Mouse (Mus musculus) MEL-GATA-1-ER (cell line): Measurements from ENCODE around the gene Hat1.

Experiments
- DNase-seq: peaks from one replicate; pipeline ENCODE4 v3.0.0-alpha.2; 2012; ENCODE audit warnings: low read depth; ENCODE audit errors: extremely low read depth

Hat1 gene

GRCm38 (mm10) chr2:71462553-71462952 is 73.8 kb downstream of the Hat1 start:
- no peak for DNase-seq

GRCm38 (mm10) chr2:71466103-71466502 is 77.3 kb downstream of the Hat1 start:
- DNase-seq = no peak

- DNase-seq = no peak
These were observed 78.2 kb downstream of the Hat1 start for GRCm38 (mm10) chr2:71466861-71467450.

- no peak for DNase-seq
These were observed 82.3 kb downstream of the Hat1 start for GRCm38 (mm10) chr2:71471094-71471493.

- DNase-seq = no peak
These were observed 85.1 kb downstream of the Hat1 start for GRCm38 (mm10) chr2:71473830-71474229.

GRCm38 (mm10) chr2:71474345-71474744 is 85.6 kb downstream of the Hat1 start:
- DNase-seq = no peak

- DNase-seq = no peak
These were observed 86.6 kb downstream of the Hat1 start for GRCm38 (mm10) chr2:71475311-71475710.

- no peak for DNase-seq
These were observed 87.0 kb downstream of the Hat1 start for GRCm38 (mm10) chr2:71475760-71476159.

GRCm38 (mm10) chr2:71477787-71478186 is 89.0 kb downstream of the Hat1 start:
- DNase-seq = no peak

GRCm38 (mm10) chr2:71479917-71480316 is 91.2 kb downstream of the Hat1 start:
- DNase-seq = no peak

- DNase-seq = peak; percentile 64
These were observed 93.1 kb downstream of the Hat1 start for GRCm38 (mm10) chr2:71481825-71482224.

- no peak for DNase-seq
These were observed 94.4 kb downstream of the Hat1 start for GRCm38 (mm10) chr2:71483046-71483716.

GRCm38 (mm10) chr2:71483717-71484066 is 94.9 kb downstream of the Hat1 start:
- DNase-seq = no peak
